Mouse (Mus musculus): ENCODE results near the gene Gpr75.

Gene Gpr75

GRCm38 (mm10) chr11:30885171-30885871 lies at the start of gene Gpr75, which contains the start of gene Asb3:
TSS of gene Gpr75 (plus strand) at chr11:30885358.
TSS of gene Asb3 (plus strand) at chr11:30885416.
- in situ Hi-C loops (cut with MboI, MseI) = no loop called here

DNA sequence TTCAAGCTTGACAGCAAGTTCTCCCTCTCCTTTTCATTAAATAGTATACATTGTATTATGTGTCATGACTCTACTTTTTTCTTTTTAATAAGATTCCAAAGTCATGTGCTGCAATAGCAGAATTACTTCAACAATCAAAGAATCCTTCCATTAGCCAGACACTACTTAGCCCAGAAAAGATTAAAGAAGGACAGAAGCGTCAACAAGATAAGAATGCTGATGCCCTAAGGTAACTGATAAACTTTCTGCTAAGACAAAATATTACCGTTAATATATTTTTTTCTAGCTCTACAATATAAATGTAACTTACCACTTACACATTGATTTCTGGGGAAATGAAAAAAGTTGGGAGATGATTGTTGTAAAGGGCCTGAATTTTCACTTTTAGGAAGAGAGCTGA lies 46.4 kb upstream of the Gpr75 start:
- in situ Hi-C loops (cut with MboI, MseI) = no loop called here

DNA sequence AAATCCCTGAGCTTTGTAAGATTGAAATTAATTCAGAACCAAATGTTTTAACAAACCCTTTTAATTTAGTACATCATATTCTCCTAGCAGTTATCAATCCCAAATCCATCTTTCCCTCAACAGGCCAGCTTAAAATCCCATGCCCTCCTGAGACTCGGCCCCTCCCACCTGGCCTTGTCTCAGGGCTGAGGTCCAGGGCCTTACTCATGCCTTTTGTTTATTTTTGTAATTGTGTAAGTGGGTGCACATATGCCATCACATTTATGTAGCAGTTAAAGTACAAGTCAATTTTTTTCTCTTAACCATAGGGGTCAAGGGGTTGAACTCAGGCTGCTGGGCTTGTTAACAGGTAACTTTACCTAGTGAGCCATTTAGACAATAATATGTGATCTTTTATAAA lies 40.8 kb upstream of the Gpr75 start:
- in situ Hi-C loops (cut with MboI, MseI) = no loop called here

GRCm38 (mm10) chr11:30872425-30872824 lies 12.7 kb upstream of the Gpr75 start:
- in situ Hi-C loops (cut with MboI, MseI) = no loop called here

- in situ Hi-C loops (cut with MboI, MseI) = no loop called here
Measured at GRCm38 (mm10) chr11:30888153-30888552, 3.0 kb downstream of the Gpr75 start.

- in situ Hi-C loops (cut with MboI, MseI) = no loop called here
Measured at GRCm38 (mm10) chr11:30896201-30896600, 11.0 kb downstream of the Gpr75 start.

- in situ Hi-C loops (cut with MboI, MseI) = no loop called here
Measured at GRCm38 (mm10) chr11:30899312-30899711, 14.2 kb downstream of the Gpr75 start.

- in situ Hi-C loops (cut with MboI, MseI) = no loop called here
Measured at GRCm38 (mm10) chr11:30912311-30912710, 27.2 kb downstream of the Gpr75 start.

DNA sequence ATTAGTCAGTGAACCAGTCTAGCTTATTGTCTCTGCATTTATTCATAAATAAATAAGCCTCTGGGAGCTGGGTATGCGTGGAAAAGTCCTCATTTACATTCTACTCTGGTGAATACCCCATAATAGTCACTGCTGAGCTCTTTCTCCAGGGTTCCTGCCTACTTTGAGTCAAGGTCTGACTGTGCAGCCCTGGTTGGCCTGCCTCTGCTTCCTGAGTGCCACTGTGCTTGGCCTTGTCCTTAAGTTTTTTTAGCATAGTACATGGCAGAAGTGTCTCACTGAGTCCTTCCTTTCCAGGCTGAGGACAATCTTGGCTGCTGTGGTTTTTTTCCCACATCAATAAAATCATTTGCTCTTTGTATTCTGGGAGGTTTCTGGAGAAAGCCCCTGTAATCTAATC lies 35.5 kb downstream of the Gpr75 start:
- in situ Hi-C loops (cut with MboI, MseI) = no loop called here

GRCm38 (mm10) chr11:30923283-30923682 lies 38.1 kb downstream of the Gpr75 start:
- in situ Hi-C loops (cut with MboI, MseI) = no loop called here

GRCm38 (mm10) chr11:30928079-30928478 lies 42.9 kb downstream of the Gpr75 start:
- in situ Hi-C loops (cut with MboI, MseI) = no loop called here

- in situ Hi-C loops (cut with MboI, MseI) = no loop called here
Measured at GRCm38 (mm10) chr11:30928498-30928897, 43.3 kb downstream of the Gpr75 start.

Data from T-helper 17 cell (primary cell).